Mouse (Mus musculus) liver, embryonic 12.5 days (tissue): ENCODE measurements around the gene Ergic1. TPM values are rescaled to one million over a fixed set of nuclear protein-coding genes. Genes with fewer than 3 reads are reported as not detected.

Experiments
- ATAC-seq: fragments of 200-750 bp; cut with Nextera tagmentation; 2 replicates; pipeline ENCODE4 v1.8.0; 2017; ENCODE audit warnings: moderate number of reproducible peaks, mild to moderate bottlenecking, moderate library complexity
- H3K27ac ChIP-seq: fragments of 300-500 bp; sonication (generic); 2 replicates; pipeline ENCODE4 v1.5.1; 2016; ENCODE audit warnings: mild to moderate bottlenecking
- H3K27me3 ChIP-seq: fragments of 300-500 bp; sonication (generic); replicated peaks from 2 replicates; pipeline ENCODE4 v1.6.1; 2016; ENCODE audit warnings: mild to moderate bottlenecking, moderate library complexity
- H3K36me3 ChIP-seq: fragments of 300-500 bp; sonication (generic); 2 replicates; pipeline ENCODE4 v1.6.1; 2016; ENCODE audit warnings: mild to moderate bottlenecking, moderate library complexity
- H3K4me1 ChIP-seq: fragments of 300-500 bp; sonication (generic); 2 replicates; pipeline ENCODE4 v1.6.1; 2016
- H3K4me2 ChIP-seq: fragments of 300-500 bp; sonication (generic); 2 replicates; pipeline ENCODE4 v1.6.1; 2016; ENCODE audit warnings: mild to moderate bottlenecking, moderate library complexity
- H3K4me3 ChIP-seq: fragments of 300-500 bp; sonication (generic); 2 replicates; pipeline ENCODE4 v1.5.1; 2016; ENCODE audit warnings: mild to moderate bottlenecking, moderate library complexity
- H3K9ac ChIP-seq: fragments of 300-500 bp; sonication (generic); 2 replicates; pipeline ENCODE4 v1.6.1; 2016; ENCODE audit warnings: mild to moderate bottlenecking, moderate library complexity
- H3K9me3 ChIP-seq: fragments of 300-500 bp; sonication (generic); replicated peaks from 2 replicates; pipeline ENCODE4 v1.6.1; 2016; ENCODE audit warnings: mild to moderate bottlenecking, moderate library complexity
- WGBS: fragments of 180-500 bp; shearing (Covaris S2); methylation state at CpG from one replicate; pipeline ENCODE4 v1.1.7; 2016; ENCODE audit not compliant: insufficient replicate concordance; 5-methylcytosine and 5-hydroxymethylcytosine counted together
- microRNA-seq: library from miRNA; unstranded; fragments of <30 nt; microRNA quantifications from one replicate; pipeline ENCODE4, GENCODE M21; 2017
- polyA plus RNA-seq: library from polyadenylated mRNA; unstranded; fragments of >200 nt; fragmentation: Nextera tagmentation; extraction: Ambion mirVana; gene quantifications from 2 replicates; pipeline ENCODE4 v1.2.1, GENCODE M21; 2016

Ergic1 gene
- polyA plus RNA-seq, 1 experiment from 2014 or later, result 45.7 TPM

GRCm38 (mm10) chr17:26698846-26699245, 137.6 kb downstream of the Ergic1 start:
- Histone ChIP-seq H3K9me3 (no peaks in the 10 kb centered on the region), H3K4me1 (peaks cover 9% of the 10 kb centered on the region; the same call in 1 of the 2 replicates), H3K4me2 (no peak overlapping the region), H3K36me3 (peaks cover 85% of the 10 kb centered on the region), H3K27ac (no peak overlapping the region), H3K9ac (no peak overlapping the region), H3K27me3 (no peaks in the 10 kb centered on the region), H3K4me3 (no peak overlapping the region)
- ATAC-seq, result no peak
- 74% methylated on average over 5 of the region's 5 CpGs for WGBS

GRCm38 (mm10) chr17:26699819-26700616, 138.7 kb downstream of the Ergic1 start:
- Histone ChIP-seq H3K4me3 (no peak overlapping the region), H3K27me3 (no peaks in the 10 kb centered on the region), H3K27ac (no peak overlapping the region), H3K36me3 (peaks cover 83% of the 10 kb centered on the region), H3K9me3 (0 out of 2 replicates have a peak, but pooled peaks cover 5% of the 10 kb centered on the region), H3K9ac (no peak overlapping the region), H3K4me1 (peaks cover 5% of the 10 kb centered on the region; the same call in 1 of the 2 replicates), H3K4me2 (no peak overlapping the region)
- no peak for ATAC-seq
- 80% methylated on average over 10 of the region's 10 CpGs for whole genome bisulfite sequencing

- 0 out of 2 replicates have a peak, but pooled peaks cover 5% of the 10 kb centered on the region for H3K9me3 ChIP-seq
- WGBS, result 85% methylated on average over 13 of the region's 13 CpGs
- H3K4me2 ChIP-seq, result no peak overlapping the region
- ATAC-seq, result no peak
- H3K27me3 ChIP-seq, result no peaks in the 10 kb centered on the region
- peaks cover 68% of the 10 kb centered on the region for H3K36me3 ChIP-seq
- H3K27ac ChIP-seq, result no peak overlapping the region
- no peak overlapping the region for H3K4me3 ChIP-seq
- H3K4me1 ChIP-seq, result peaks cover 17% of the 10 kb centered on the region
- H3K9ac ChIP-seq, result no peak overlapping the region
Measured at GRCm38 (mm10) chr17:26701565-26701964, 140.3 kb downstream of the Ergic1 start.

- H3K27ac ChIP-seq, result no peak overlapping the region
- H3K4me3 ChIP-seq, result no peak overlapping the region
- 0 out of 2 replicates have a peak, but pooled peaks cover 5% of the 10 kb centered on the region for H3K9me3 ChIP-seq
- H3K4me1 ChIP-seq, result peaks cover 27% of the 10 kb centered on the region
- peaks cover 57% of the 10 kb centered on the region for H3K36me3 ChIP-seq
- H3K27me3 ChIP-seq, result no peaks in the 10 kb centered on the region
- no peak for ATAC-seq
- WGBS, result 73% methylated on average over 4 of the region's 4 CpGs
- no peak overlapping the region for H3K9ac ChIP-seq
- H3K4me2 ChIP-seq, result no peak overlapping the region
Measured at GRCm38 (mm10) chr17:26702621-26703020, 141.3 kb downstream of the Ergic1 start.

DNA sequence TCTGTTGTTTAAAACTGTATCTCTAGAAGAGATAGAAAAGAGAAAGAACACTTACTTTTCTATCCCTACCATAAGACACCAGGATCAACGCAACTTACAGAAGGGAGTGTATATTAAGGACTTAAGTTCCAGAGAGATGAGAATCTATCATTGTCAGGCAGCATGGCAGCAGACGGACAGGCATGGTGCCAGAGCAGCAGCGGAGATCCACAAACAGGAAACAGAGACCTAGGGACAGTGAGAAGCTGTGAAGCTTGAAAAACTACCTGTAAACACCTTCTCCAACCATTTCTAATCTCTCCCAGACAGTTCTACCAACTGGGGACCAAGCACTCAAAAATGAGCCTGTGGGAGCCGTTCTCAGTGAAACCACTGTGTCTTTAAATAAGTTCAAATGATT, 142.4 kb downstream of the Ergic1 start:
- Histone ChIP-seq H3K27ac (no peak overlapping the region), H3K9ac (no peak overlapping the region), H3K9me3 (0 out of 2 replicates have a peak, but pooled peaks cover 5% of the 10 kb centered on the region), H3K4me2 (no peak overlapping the region), H3K36me3 (peaks cover 46% of the 10 kb centered on the region), H3K4me1 (peaks cover 38% of the 10 kb centered on the region), H3K4me3 (no peak overlapping the region), H3K27me3 (no peaks in the 10 kb centered on the region)
- WGBS, result 83% methylated on average over 4 of the region's 4 CpGs
- ATAC-seq, result no peak

- Histone ChIP-seq H3K9ac (no peak overlapping the region; the same call in 1 of the 2 replicates), H3K9me3 (0 out of 2 replicates have a peak, but pooled peaks cover 5% of the 10 kb centered on the region), H3K4me2 (peak overlapping the region; percentile 7; the same call in 1 of the 2 replicates), H3K36me3 (peaks cover 26% of the 10 kb centered on the region), H3K27me3 (no peaks in the 10 kb centered on the region), H3K4me3 (no peak overlapping the region), H3K27ac (peak overlapping the region; percentile 76), H3K4me1 (peaks cover 58% of the 10 kb centered on the region)
- peak; percentile 31; the same call in 1 of the 2 replicates for ATAC-seq
- WGBS, result 44% methylated on average over 11 of the region's 11 CpGs
Measured at GRCm38 (mm10) chr17:26705463-26706359, 144.4 kb downstream of the Ergic1 start.

Small RNA genes lying within 50 kb of the gene (microRNA-seq; reads per million reads assigned to microRNA genes)
- gene Gm22420, result not detected

Other genes starting within 250 kb of the Ergic1 start
- gene Neurl1b, start 146.7 kb upstream of the Ergic1 start, polyA plus RNA-seq, result 0.06 and 0.10 TPM in 2 replicates
- gene Dusp1, start 639 bp downstream of the Ergic1 start, polyA plus RNA-seq, result 28.6 and 28.7 TPM in 2 replicates
- gene Atp6v0e, start 101.7 kb downstream of the Ergic1 start, polyA plus RNA-seq, result 177 and 179 TPM in 2 replicates
- gene Crebrf, start 154.2 kb downstream of the Ergic1 start, polyA plus RNA-seq, result 1.7 and 2.1 TPM in 2 replicates
- gene Bnip1, start 219.6 kb downstream of the Ergic1 start, polyA plus RNA-seq, result 28.3 and 31.0 TPM in 2 replicates